Mouse (Mus musculus): Measurements from ENCODE around the gene Hspb7.

DNA sequence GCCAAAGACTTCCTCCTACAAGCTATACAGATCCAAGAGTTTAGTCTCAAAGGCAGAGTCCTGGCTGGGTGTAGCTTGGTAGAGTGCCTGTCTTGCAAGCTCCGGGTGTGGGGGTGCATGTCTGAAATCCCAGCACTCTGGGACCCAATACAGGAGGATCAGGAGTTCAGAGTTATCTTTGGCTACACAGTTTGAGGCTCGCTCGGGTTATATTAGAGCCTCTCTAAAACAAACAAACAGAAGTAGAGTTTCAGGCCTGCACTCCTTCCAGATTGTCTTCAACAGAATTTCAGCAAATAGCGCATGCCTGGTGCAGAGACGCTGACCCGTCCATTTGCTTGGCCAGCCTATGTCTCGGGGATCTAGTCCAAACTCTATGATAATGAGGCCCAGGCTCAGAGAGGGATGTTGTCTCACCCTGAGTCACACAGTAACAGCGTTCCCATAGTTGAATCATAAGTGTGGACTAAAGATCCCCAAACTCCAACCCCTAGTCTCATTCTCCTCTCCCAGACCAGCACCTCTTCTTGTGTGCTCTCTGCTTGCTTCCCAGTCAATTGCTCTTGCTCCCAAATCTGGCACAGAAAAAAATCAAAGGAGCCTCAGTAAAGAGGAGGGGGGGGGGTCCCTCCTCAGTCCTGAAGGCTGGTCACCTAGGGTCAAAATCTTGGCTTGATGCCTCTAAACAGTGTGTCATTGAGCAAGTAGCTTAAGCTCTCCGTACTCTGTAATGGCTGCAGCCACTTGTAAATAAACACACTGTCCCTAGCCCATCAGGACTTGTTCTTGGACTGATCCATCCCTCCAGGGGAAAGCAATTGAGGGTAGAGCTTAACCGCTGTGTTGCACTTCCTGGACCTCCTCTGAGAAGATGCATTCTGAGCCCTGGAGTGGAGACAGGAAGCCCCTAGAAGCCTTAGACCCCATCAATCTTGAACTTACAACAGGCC is 6.5 kb downstream of the Hspb7 start:
- TF ChIP-seq CTCF (IDR thresholded peaks at IDR 0.05; ENCODE audit: insufficient read depth, low read depth, low read length) (no peak), POLR2A (IDR thresholded peaks at IDR 0.05; ENCODE audit: insufficient read depth, low read depth, low read length) (no peak)

All from olfactory bulb, adult 2 months (tissue).